Mouse (Mus musculus) cerebellum, adult 2 months (tissue): ENCODE measurements around the gene Zfp936.
"Not testable (repeated sequence)": the region's sequence is repeated elsewhere in the genome, so short reads cannot be mapped to it uniquely, and the experiment has no call there.

Source experiments
- CTCF ChIP-seq: fragments of 200-500 bp; IDR thresholded peaks from 2 replicates; pipeline ENCODE4 v1.5.1; 2011; ENCODE audit warnings: low read depth, mild to moderate bottlenecking, control low read depth, low read length, moderate library complexity, borderline replicate concordance; ENCODE audit not compliant: insufficient read depth
- POLR2A ChIP-seq: fragments of 200-500 bp; IDR thresholded peaks from 2 replicates; pipeline ENCODE4 v1.6.1; 2011; ENCODE audit warnings: low read length, control low read depth, borderline replicate concordance; ENCODE audit not compliant: insufficient read depth

DNA sequence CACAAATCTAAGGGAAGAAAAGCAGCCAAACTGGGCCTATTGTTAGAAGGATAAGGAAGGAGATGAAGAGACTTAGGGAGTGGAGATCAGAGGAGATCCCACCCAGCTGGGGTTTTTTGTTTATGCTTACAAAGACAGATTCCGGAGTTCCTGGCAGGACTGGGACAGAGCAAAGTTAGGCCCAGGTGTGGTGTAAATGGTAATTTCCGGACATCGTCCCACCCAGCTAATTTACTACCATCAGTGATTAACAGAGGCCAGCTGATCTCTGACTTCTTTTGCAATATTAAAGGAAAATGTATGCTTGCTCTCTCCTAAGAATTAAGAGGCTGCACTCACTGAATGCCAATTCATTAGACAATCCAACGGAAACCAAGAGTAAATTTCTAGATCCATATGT lies 53.1 kb downstream of the Zfp936 start:
- not testable (repeated sequence) for TF ChIP-seq POLR2A, CTCF
